In genomic region chr8:119783579-119783978, GRCm38 (mm10) we compare ENCODE assay signal across 20 mouse cellular contexts. TPM values are rescaled to one million over a fixed set of nuclear protein-coding genes. Genes with fewer than 3 reads are reported as not detected.
A peak's percentile ranks its signal among the peaks of the same experiment; 100 is the strongest.
DNase-seq lines count a peak whose midpoint lies in the region; ATAC-seq and TF ChIP-seq lines count a peak whose summit lies in the region.
"Had no signal": no experiment of that assay in that cellular context is flagged by ENCODE, and none has a peak within 500 bp of the region (broad histone marks: within the 10 kb centered on the region; RNA-seq: fewer than 3 reads in every experiment).

No protein-coding gene starts in this region.

- no peak for TF ChIP-seq RAD21 in MEL (IDR thresholded peaks at IDR 0.05; ENCODE audit: low read depth, low read length)

- no peak overlapping the region for H3K4me3 ChIP-seq in heart, postnatal 0 days (ENCODE audit: low read depth, low read length)
- no peak overlapping the region for H3K4me3 ChIP-seq in MEL (ENCODE audit: control insufficient read depth in 1 of 2, insufficient read depth in 1 of 2, low read depth in 2 of 2, low read length in 2 of 2)
- H3K4me3 ChIP-seq: erythroblast, embryonic 14.5 days; heart, embryonic 15.5 days; myocyte had no signal

- TF ChIP-seq EP300 in heart, postnatal 0 days (IDR thresholded peaks at IDR 0.05; ENCODE audit: low read depth), result no peak
- TF ChIP-seq EP300 in MEL (IDR thresholded peaks at IDR 0.05; ENCODE audit: low read depth in 1 of 2, low read length in 2 of 2), result no peak

- DNase-seq in heart, postnatal 0 days (ENCODE audit: low spot score), result no peak
- no peak for DNase-seq in heart, adult 18-20 months
- DNase-seq in spleen, postnatal 36 days (ENCODE audit: low spot score in 2 of 2), result peak; percentile 46 to 51
- DNase-seq in spleen, adult 18-20 months, result no peak
- peak; percentile 29 for DNase-seq in MEL (ENCODE audit: low read depth, low spot score)
- DNase-seq in splenic B cell, adult 2 months (ENCODE audit: low read depth, low spot score), result peak; percentile 65
- DNase-seq in right cerebral cortex, postnatal 25 days, result no peak
- DNase-seq: adrenal gland, postnatal 14 days; cerebellum, adult 2 months; kidney, adult 11 months; left cerebral cortex, postnatal 4 days; right cerebral cortex, postnatal 4 days had no signal

- H3K9ac ChIP-seq in heart, postnatal 0 days (replicated peaks; ENCODE audit: low read depth, low read length), result no peak overlapping the region
- H3K9ac ChIP-seq in MEL (ENCODE audit: control insufficient read depth, low read depth, low read length, poor library complexity, severe bottlenecking), result peak overlapping the region; percentile 31; the same call in 1 of the 2 replicates
- H3K9ac ChIP-seq: heart, embryonic 15.5 days; liver, embryonic 14.5 days had no signal

- H3K4me2 ChIP-seq in heart, postnatal 0 days (ENCODE audit: low read depth, low read length), result no peak overlapping the region
- H3K4me2 ChIP-seq: heart, embryonic 15.5 days had no signal

- H3K27me3 ChIP-seq in heart, postnatal 0 days (ENCODE audit: control insufficient read depth, insufficient read depth, low read length), result no peaks in the 10 kb centered on the region; the same call in 1 of the 2 replicates
- H3K27me3 ChIP-seq in MEL (ENCODE audit: control insufficient read depth in 1 of 2, insufficient read depth in 2 of 2, low read length in 2 of 2), result no peaks in the 10 kb centered on the region
- H3K27me3 ChIP-seq in splenic B cell, adult 2 months (ENCODE audit: control insufficient read depth, insufficient read depth, low read length, poor library complexity, severe bottlenecking), result no peaks in the 10 kb centered on the region
- H3K27me3 ChIP-seq: heart, embryonic 15.5 days had no signal

- peaks cover 3% of the 10 kb centered on the region for H3K4me1 ChIP-seq in heart, postnatal 0 days (ENCODE audit: control insufficient read depth, insufficient read depth)
- H3K4me1 ChIP-seq in MEL (ENCODE audit: control insufficient read depth in 1 of 2, insufficient read depth in 2 of 2, low read length in 2 of 2), result peaks cover 8 to 36% of the 10 kb centered on the region in 2 experiments

- WGBS in heart, postnatal 0 days, result 71% methylated on average over 6 of the region's 6 CpGs

- TF ChIP-seq CTCF in heart, postnatal 0 days (IDR thresholded peaks at IDR 0.05; ENCODE audit: low read depth), result no peak
- TF ChIP-seq CTCF in MEL (IDR thresholded peaks at IDR 0.05 in 2 of 3, conservative IDR thresholded peaks at IDR 0.05 in 1 of 3; ENCODE audit: control insufficient read depth in 1 of 3, insufficient read depth in 1 of 3, low read depth in 2 of 3, low read length in 3 of 3, poor library complexity in 1 of 3, severe bottlenecking in 1 of 3), result no peak

- ATAC-seq in heart, postnatal 0 days (ENCODE audit: insufficient read depth, low read depth), result no peak
- ATAC-seq: forebrain, embryonic 16.5 days; hindbrain, postnatal 0 days had no signal

- H3K36me3 ChIP-seq in heart, postnatal 0 days (replicated peaks; ENCODE audit: control insufficient read depth, insufficient read depth, low read length), result no peaks in the 10 kb centered on the region
- H3K36me3 ChIP-seq in MEL (ENCODE audit: control insufficient read depth in 1 of 2, insufficient read depth in 2 of 2, low read length in 2 of 2), result peaks cover 0 to 9% of the 10 kb centered on the region in 2 experiments; a peak in 2 of 4 replicates
- H3K36me3 ChIP-seq in splenic B cell, adult 2 months (ENCODE audit: control insufficient read depth, insufficient read depth, low read length, poor library complexity, severe bottlenecking), result no peaks in the 10 kb centered on the region
- H3K36me3 ChIP-seq: G1E; heart, embryonic 15.5 days had no signal

- H3K79me2 ChIP-seq in MEL (ENCODE audit: control insufficient read depth, insufficient read depth, low read length, poor library complexity), result no peaks in the 10 kb centered on the region

- H3K27ac ChIP-seq in heart, postnatal 0 days (ENCODE audit: low read depth), result peak overlapping the region; percentile 55; the same call in 1 of the 2 replicates
- H3K27ac ChIP-seq in MEL (ENCODE audit: control insufficient read depth, low read depth, low read length), result no peak overlapping the region; the same call in 1 of the 2 replicates
- H3K27ac ChIP-seq: hindbrain, postnatal 0 days; kidney, postnatal 0 days; liver, embryonic 14.5 days had no signal

- TF ChIP-seq POLR2A in MEL (IDR thresholded peaks at IDR 0.05; ENCODE audit: control insufficient read depth in 1 of 2, insufficient read depth in 1 of 2, low read depth in 1 of 2, low read length in 2 of 2, poor library complexity in 1 of 2), result no peak

- no peaks in the 10 kb centered on the region for H3K9me3 ChIP-seq in heart, postnatal 0 days (replicated peaks; ENCODE audit: control insufficient read depth, low read length)
- no peaks in the 10 kb centered on the region for H3K9me3 ChIP-seq in MEL (replicated peaks; ENCODE audit: insufficient read depth, low read length)
- H3K9me3 ChIP-seq: G1E; heart, embryonic 15.5 days had no signal

TF ChIP-seq in MEL, 35 proteins besides CTCF, POLR2A, EP300 and RAD21:
- TF ChIP-seq MXI1 (IDR thresholded peaks at IDR 0.05; ENCODE audit: low read depth, low read length) (0 out of 2 replicates have a peak, but pooled peaks have one; percentile 21), ZNF384 (IDR thresholded peaks at IDR 0.05; ENCODE audit: low read depth, low read length) (no peak)

RNA-seq across cellular contexts. Expression of gene Tldc1, which starts 5.4 kb away (rescaled TPM):
- total RNA-seq in heart, postnatal 0 days (2014; rRNA removed; ENCODE audit: low replicate concordance), result 17.7 and 28.6 TPM in 2 replicates
- 12.1 and 14.2 TPM in 2 replicates for polyA plus RNA-seq in heart, postnatal 0 days (2015; fragmentation: Nextera tagmentation; extraction: Ambion mirVana)
- 10 to 100 TPM; 11.5 to 14.2 TPM for total RNA-seq in heart, adult 18-20 months (2021)
- 13.4 and 16.4 TPM in 2 replicates for total RNA-seq in MEL (2012; rRNA removed)
- 10 to 100 TPM in 1 of 2 experiments, not detected in 1; 16.1 TPM for polyA plus RNA-seq in MEL (2012; ENCODE audit: insufficient read depth in 1 of 2, insufficient read length in 2 of 2, low read depth in 1 of 2, low replicate concordance in 2 of 2, missing spikeins in 1 of 2)

RNA-seq across cellular contexts. Expression of gene Cotl1, which starts 56.8 kb away (rescaled TPM):
- 28.3 and 79.5 TPM in 2 replicates for total RNA-seq in heart, postnatal 0 days (2014; rRNA removed; ENCODE audit: low replicate concordance)
- polyA plus RNA-seq in heart, postnatal 0 days (2015; fragmentation: Nextera tagmentation; extraction: Ambion mirVana), result 15.4 and 22.3 TPM in 2 replicates
- total RNA-seq in heart, adult 18-20 months (2021), result 10 to 100 TPM; 16.7 to 22.9 TPM
- 60.5 and 70.3 TPM in 2 replicates for total RNA-seq in MEL (2012; rRNA removed)
- polyA plus RNA-seq in MEL (2012; ENCODE audit: insufficient read depth in 1 of 2, insufficient read length in 2 of 2, low read depth in 1 of 2, low replicate concordance in 2 of 2, missing spikeins in 1 of 2), result 100 to 1,000 TPM in 1 of 2 experiments, not detected in 1; 114 TPM

Comparison
In these comparisons a context has a peak if more than half of its experiments do, and no peak if none do; other contexts are left out.
1. DNase-seq: peak in spleen, postnatal 36 days (2 of 2), MEL (single experiment) and splenic B cell, adult 2 months (single experiment); none in heart, postnatal 0 days (single experiment), heart, adult 18-20 months (0 of 2), spleen, adult 18-20 months (0 of 2) and right cerebral cortex, postnatal 25 days (single experiment).